Mouse (Mus musculus) cerebellum, adult 2 months (tissue): Measurements from ENCODE around the gene Sbk2. TPM values are rescaled to one million over a fixed set of nuclear protein-coding genes. Genes with fewer than 3 reads are reported as not detected.

Experiments used
- DNase-seq, 2 experiments: peaks; one replicate each; pipeline ENCODE4 v3.0.0; 2021
- H3K27ac ChIP-seq: fragments of 200-500 bp; 2 replicates; pipeline ENCODE4 v1.5.1; 2012; ENCODE audit warnings: low read length, control low read depth, inconsistent platforms; ENCODE audit not compliant: insufficient read depth
- H3K27me3 ChIP-seq: fragments of 200-500 bp; 2 replicates; pipeline ENCODE4 v1.6.1; 2012; ENCODE audit warnings: inconsistent platforms, mild to moderate bottlenecking, low read length, moderate library complexity; ENCODE audit not compliant: control insufficient read depth, insufficient read depth
- H3K4me1 ChIP-seq: fragments of 200-500 bp; 2 replicates; pipeline ENCODE4 v1.6.1; 2011; ENCODE audit warnings: low read length; ENCODE audit not compliant: control insufficient read depth, insufficient read depth
- H3K4me3 ChIP-seq: fragments of 200-500 bp; replicated peaks from 2 replicates; pipeline ENCODE3; 2011; ENCODE audit warnings: mild to moderate bottlenecking, low read depth, low read length, control low read depth; ENCODE audit not compliant: insufficient read depth
- CTCF ChIP-seq: fragments of 200-500 bp; IDR thresholded peaks from 2 replicates; pipeline ENCODE4 v1.5.1; 2011; ENCODE audit warnings: low read depth, mild to moderate bottlenecking, control low read depth, low read length, moderate library complexity, borderline replicate concordance; ENCODE audit not compliant: insufficient read depth
- POLR2A ChIP-seq: fragments of 200-500 bp; IDR thresholded peaks from 2 replicates; pipeline ENCODE4 v1.6.1; 2011; ENCODE audit warnings: low read length, control low read depth, borderline replicate concordance; ENCODE audit not compliant: insufficient read depth
- WGBS: fragments of 180-500 bp; shearing (Covaris S2); methylation state at CpG from one replicate; pipeline ENCODE4 v1.1.7; 2018; 5-methylcytosine and 5-hydroxymethylcytosine counted together
- polyA plus RNA-seq: library from polyadenylated mRNA; depleted of rRNA; stranded (reverse); fragments of >200 nt; gene quantifications from 2 replicates; pipeline ENCODE4 v1.2.3, GENCODE M21; 2012

Sbk2 gene
- polyA plus RNA-seq, 1 experiment = 0.15 TPM

DNA sequence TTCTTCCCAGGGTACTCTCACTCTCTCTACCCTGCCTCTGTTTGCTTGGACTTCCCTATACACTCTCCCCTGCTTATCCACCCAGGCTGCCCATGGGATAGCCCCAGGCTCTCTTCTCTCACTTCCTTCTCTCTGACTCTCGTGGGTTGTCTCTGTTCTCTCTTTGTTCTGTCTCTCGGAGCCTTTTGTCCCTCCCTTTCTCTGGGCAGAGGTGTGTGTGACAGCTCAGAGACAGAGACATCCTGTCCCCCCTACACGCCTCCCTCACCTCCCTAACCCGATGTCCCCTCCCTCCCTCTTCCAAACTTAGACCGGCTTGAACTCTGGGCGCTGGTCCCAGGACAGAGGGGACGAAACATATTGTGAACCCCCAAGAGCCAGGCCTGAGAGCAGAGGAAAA is 7.5 kb upstream of the Sbk2 start:
- H3K27ac ChIP-seq = no peak overlapping the region
- 15% methylated on average over 7 of the region's 7 CpGs for WGBS
- TF ChIP-seq CTCF (no peak), POLR2A (no peak)
- H3K27me3 ChIP-seq = no peaks in the 10 kb centered on the region
- DNase-seq = no peak
- H3K4me1 ChIP-seq = no peaks in the 10 kb centered on the region
- no peak overlapping the region for H3K4me3 ChIP-seq

- no peaks in the 10 kb centered on the region for H3K4me1 ChIP-seq
- WGBS = 34% methylated on average over 6 of the region's 6 CpGs
- H3K4me3 ChIP-seq = no peak within 1 kb of the TSS
- no peaks in the 10 kb centered on the region for H3K27me3 ChIP-seq
- TF ChIP-seq POLR2A (no peak), CTCF (no peak)
- H3K27ac ChIP-seq = no peak within 1 kb of the TSS
- DNase-seq = no peak
Measured at GRCm38 (mm10) chr7:4971068-4971467, 6.9 kb upstream of the Sbk2 start, which contains the start of gene Sbk3. Gene Sbk3 (minus strand): TSS chr7:4971168.

- WGBS = 74% methylated on average over 5 of the region's 5 CpGs
- H3K4me3 ChIP-seq = no peak overlapping the region
- DNase-seq = no peak
- H3K27me3 ChIP-seq = no peaks in the 10 kb centered on the region
- TF ChIP-seq POLR2A (no peak), CTCF (no peak)
- H3K4me1 ChIP-seq = no peaks in the 10 kb centered on the region
- no peak overlapping the region for H3K27ac ChIP-seq
Measured at GRCm38 (mm10) chr7:4964988-4965387, 782 bp upstream of the Sbk2 start.

- no peak overlapping the region for H3K27ac ChIP-seq
- no peak for DNase-seq
- no peaks in the 10 kb centered on the region for H3K27me3 ChIP-seq
- H3K4me3 ChIP-seq = no peak overlapping the region
- whole genome bisulfite sequencing = 70% methylated on average over 5 of the region's 5 CpGs
- H3K4me1 ChIP-seq = no peaks in the 10 kb centered on the region
- no peak for TF ChIP-seq CTCF
- no peak for TF ChIP-seq POLR2A
Measured at GRCm38 (mm10) chr7:4963527-4963926, 679 bp downstream of the Sbk2 start.

- TF ChIP-seq POLR2A (no peak), CTCF (no peak)
Measured at GRCm38 (mm10) chr7:4957361-4957760, 6.8 kb downstream of the Sbk2 start.

GRCm38 (mm10) chr7:4953815-4954445 is 10.3 kb downstream of the Sbk2 start:
- no peak overlapping the region for H3K4me3 ChIP-seq
- H3K4me1 ChIP-seq = no peaks in the 10 kb centered on the region; the same call in 1 of the 2 replicates
- no peak overlapping the region for H3K27ac ChIP-seq
- TF ChIP-seq POLR2A (no peak), CTCF (no peak)
- 19% methylated on average over 10 of the region's 10 CpGs for WGBS
- DNase-seq = no peak
- no peaks in the 10 kb centered on the region for H3K27me3 ChIP-seq

More at GRCm38 (mm10) chr7:4957361-4957760, 6.8 kb downstream of the Sbk2 start:
- 68% methylated on average over 10 of the region's 10 CpGs for WGBS
- no peak overlapping the region for H3K4me3 ChIP-seq
- DNase-seq = no peak
- H3K27ac ChIP-seq = no peak overlapping the region
- H3K27me3 ChIP-seq = no peaks in the 10 kb centered on the region
- no peaks in the 10 kb centered on the region; the same call in 1 of the 2 replicates for H3K4me1 ChIP-seq

GRCm38 (mm10) chr7:4950561-4951342 is 13.5 kb downstream of the Sbk2 start:
- DNase-seq = no peak
- TF ChIP-seq CTCF (no peak), POLR2A (no peak)
- Histone ChIP-seq H3K27ac (no peak overlapping the region), H3K4me3 (no peak overlapping the region), H3K4me1 (no peaks in the 10 kb centered on the region; the same call in 1 of the 2 replicates), H3K27me3 (no peaks in the 10 kb centered on the region)
- 65% methylated on average over 19 of the region's 19 CpGs for WGBS

GRCm38 (mm10) chr7:4948386-4948785 is 15.8 kb downstream of the Sbk2 start:
- H3K27me3 ChIP-seq = no peaks in the 10 kb centered on the region
- H3K4me3 ChIP-seq = no peak overlapping the region
- no peak overlapping the region for H3K27ac ChIP-seq
- DNase-seq = no peak
- WGBS = 81% methylated on average over 6 of the region's 6 CpGs
- TF ChIP-seq CTCF (no peak), POLR2A (no peak)
- no peaks in the 10 kb centered on the region for H3K4me1 ChIP-seq
